Mouse (Mus musculus): ENCODE measurements around the gene Sprr1b.
A peak's percentile ranks its signal among the peaks of the same experiment; 100 is the strongest.
"Not testable (repeated sequence)": the region's sequence is repeated elsewhere in the genome, so short reads cannot be mapped to it uniquely, and the experiment has no call there.

Sprr1b gene

GRCm38 (mm10) chr3:92438689-92439088 is at the start of gene Sprr1b:
Gene Sprr1b (minus strand): TSS chr3:92438789.
- H3K9me3 ChIP-seq (ENCODE audit: low read length) = no peaks in the 10 kb centered on the region

GRCm38 (mm10) chr3:92486307-92486706 is 47.7 kb upstream of the Sprr1b start:
- no peaks in the 10 kb centered on the region; the same call in 1 of the 2 replicates for H3K9me3 ChIP-seq (ENCODE audit: low read length)

More at GRCm38 (mm10) chr3:92438689-92439088, at the start of gene Sprr1b:
- no peak for TF ChIP-seq NANOG (IDR thresholded peaks at IDR 0.05; ENCODE audit: borderline replicate concordance, low read length)
- TF ChIP-seq POU5F1 (IDR thresholded peaks at IDR 0.05; ENCODE audit: borderline replicate concordance, low read length) = no peak
- no peak for TF ChIP-seq CTCF (conservative IDR thresholded peaks at IDR 0.05; ENCODE audit: low read length)
- no peak within 1 kb of the TSS for H3K4me3 ChIP-seq (replicated peaks; ENCODE audit: low read length)
- H3K4me1 ChIP-seq (replicated peaks; ENCODE audit: low read depth, low read length) = no peaks in the 10 kb centered on the region
- no peaks in the 10 kb centered on the region for H3K36me3 ChIP-seq (ENCODE audit: insufficient read depth, low read length)
- H3K27me3 ChIP-seq (ENCODE audit: insufficient read depth, low read length) = no peaks in the 10 kb centered on the region

GRCm38 (mm10) chr3:92485863-92486262 is 47.3 kb upstream of the Sprr1b start, which contains the start of gene Sprr1a:
Gene Sprr1a (minus strand): TSS chr3:92485895.
- no peak for TF ChIP-seq NANOG (IDR thresholded peaks at IDR 0.05; ENCODE audit: borderline replicate concordance, low read length)
- no peak for TF ChIP-seq POU5F1 (IDR thresholded peaks at IDR 0.05; ENCODE audit: borderline replicate concordance, low read length)
- no peak for TF ChIP-seq CTCF (conservative IDR thresholded peaks at IDR 0.05; ENCODE audit: low read length)

More at GRCm38 (mm10) chr3:92486307-92486706, 47.7 kb upstream of the Sprr1b start:
- H3K4me1 ChIP-seq (replicated peaks; ENCODE audit: low read depth, low read length) = peaks cover 3% of the 10 kb centered on the region; the same call in 1 of the 2 replicates
- TF ChIP-seq NANOG (IDR thresholded peaks at IDR 0.05; ENCODE audit: borderline replicate concordance, low read length) = no peak
- no peak for TF ChIP-seq POU5F1 (IDR thresholded peaks at IDR 0.05; ENCODE audit: borderline replicate concordance, low read length)
- no peak for TF ChIP-seq CTCF (conservative IDR thresholded peaks at IDR 0.05; ENCODE audit: low read length)
- H3K36me3 ChIP-seq (ENCODE audit: insufficient read depth, low read length) = no peaks in the 10 kb centered on the region
- H3K27me3 ChIP-seq (ENCODE audit: insufficient read depth, low read length) = peaks cover 2% of the 10 kb centered on the region; the same call in 1 of the 2 replicates
- no peak overlapping the region for H3K4me3 ChIP-seq (replicated peaks; ENCODE audit: low read length)

DNA sequence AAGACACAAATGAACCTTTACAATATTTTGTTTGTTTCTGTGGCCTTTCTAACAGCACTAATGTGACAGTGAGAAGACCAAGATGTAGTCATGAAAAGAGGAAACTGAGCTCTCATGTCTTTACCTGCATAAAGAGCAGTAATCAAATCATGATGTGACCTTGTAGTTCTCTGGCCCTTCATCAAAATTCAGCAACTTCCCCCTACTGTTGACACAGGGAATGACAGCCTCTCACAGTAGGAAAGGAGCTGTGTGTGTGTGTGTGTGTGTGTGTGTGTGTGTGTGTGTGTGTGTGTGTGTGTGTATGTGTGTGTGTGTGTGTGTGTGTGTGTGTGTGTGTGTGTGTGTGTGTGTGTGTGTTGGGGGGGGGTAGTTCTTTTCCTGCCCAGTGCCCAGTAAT is 42.7 kb upstream of the Sprr1b start:
- not testable (repeated sequence) for H3K9me3 ChIP-seq (ENCODE audit: low read length); H3K4me3 ChIP-seq (replicated peaks; ENCODE audit: low read length); H3K27me3 ChIP-seq (ENCODE audit: insufficient read depth, low read length); H3K4me1 ChIP-seq (replicated peaks; ENCODE audit: low read depth, low read length); H3K36me3 ChIP-seq (ENCODE audit: insufficient read depth, low read length)
- TF ChIP-seq CTCF (conservative IDR thresholded peaks at IDR 0.05; ENCODE audit: low read length) = peak; percentile 31

More at GRCm38 (mm10) chr3:92485863-92486262, 47.3 kb upstream of the Sprr1b start, which contains the start of gene Sprr1a:
- Histone ChIP-seq H3K4me1 (replicated peaks; ENCODE audit: low read depth, low read length) (peaks cover 3% of the 10 kb centered on the region; the same call in 1 of the 2 replicates), H3K9me3 (ENCODE audit: low read length) (no peaks in the 10 kb centered on the region; the same call in 1 of the 2 replicates), H3K27me3 (ENCODE audit: insufficient read depth, low read length) (peaks cover 2% of the 10 kb centered on the region; the same call in 1 of the 2 replicates), H3K4me3 (replicated peaks; ENCODE audit: low read length) (no peak within 1 kb of the TSS), H3K36me3 (ENCODE audit: insufficient read depth, low read length) (no peaks in the 10 kb centered on the region)

GRCm38 (mm10) chr3:92470111-92470510 is 31.5 kb upstream of the Sprr1b start:
- Histone ChIP-seq H3K9me3 (ENCODE audit: low read length) (no peaks in the 10 kb centered on the region), H3K4me3 (replicated peaks; ENCODE audit: low read length) (no peak overlapping the region), H3K27me3 (ENCODE audit: insufficient read depth, low read length) (no peaks in the 10 kb centered on the region), H3K36me3 (ENCODE audit: insufficient read depth, low read length) (no peaks in the 10 kb centered on the region), H3K4me1 (replicated peaks; ENCODE audit: low read depth, low read length) (no peaks in the 10 kb centered on the region)
- TF ChIP-seq CTCF (conservative IDR thresholded peaks at IDR 0.05; ENCODE audit: low read length) = no peak
- no peak for TF ChIP-seq POU5F1 (IDR thresholded peaks at IDR 0.05; ENCODE audit: borderline replicate concordance, low read length)
- TF ChIP-seq NANOG (IDR thresholded peaks at IDR 0.05; ENCODE audit: borderline replicate concordance, low read length) = no peak

DNA sequence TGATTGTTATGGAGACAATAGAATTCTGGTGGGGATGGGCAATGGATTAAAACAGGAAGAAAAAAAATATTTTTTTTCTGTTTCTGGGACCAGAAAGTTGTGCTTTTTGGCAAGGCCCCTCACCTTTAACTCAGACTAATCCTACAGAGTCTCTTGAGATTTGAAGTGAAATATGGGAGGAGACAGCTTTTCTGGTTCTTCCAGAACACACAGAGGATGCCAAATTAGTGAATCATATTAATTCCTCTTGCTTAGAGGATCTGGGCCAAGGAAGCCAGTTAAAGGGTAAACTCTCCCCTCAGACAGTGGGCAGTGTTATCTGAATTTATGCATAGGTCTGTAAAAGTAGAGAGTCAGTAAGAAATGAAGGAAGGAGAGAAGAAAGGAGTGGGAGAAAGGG is 28.8 kb upstream of the Sprr1b start:
- no peak for TF ChIP-seq POU5F1 (IDR thresholded peaks at IDR 0.05; ENCODE audit: borderline replicate concordance, low read length)
- TF ChIP-seq NANOG (IDR thresholded peaks at IDR 0.05; ENCODE audit: borderline replicate concordance, low read length) = no peak
- no peak for TF ChIP-seq CTCF (conservative IDR thresholded peaks at IDR 0.05; ENCODE audit: low read length)

DNA sequence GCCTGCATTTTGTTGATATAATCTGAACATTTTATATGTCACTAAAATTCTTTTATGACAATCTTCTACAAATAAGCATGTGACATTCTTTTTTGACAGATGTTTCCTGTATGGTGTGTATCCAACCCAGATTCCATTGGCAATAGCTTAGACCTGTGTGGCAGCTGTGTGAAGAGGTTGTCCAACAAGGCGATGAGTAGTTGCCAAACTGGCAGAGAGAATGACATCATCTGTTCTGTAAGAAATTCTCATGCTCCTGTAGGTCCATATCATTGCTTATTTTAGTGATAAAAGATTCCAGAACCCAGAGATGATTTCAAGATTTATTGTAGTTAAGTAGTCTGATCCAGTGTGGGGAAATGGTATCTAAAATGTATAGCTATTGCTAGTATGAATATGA is 28.0 kb upstream of the Sprr1b start:
- Histone ChIP-seq H3K4me1 (replicated peaks; ENCODE audit: low read depth, low read length) (no peaks in the 10 kb centered on the region), H3K4me3 (replicated peaks; ENCODE audit: low read length) (no peak overlapping the region), H3K9me3 (ENCODE audit: low read length) (no peaks in the 10 kb centered on the region), H3K36me3 (ENCODE audit: insufficient read depth, low read length) (no peaks in the 10 kb centered on the region), H3K27me3 (ENCODE audit: insufficient read depth, low read length) (no peaks in the 10 kb centered on the region)
- TF ChIP-seq NANOG (IDR thresholded peaks at IDR 0.05; ENCODE audit: borderline replicate concordance, low read length) (no peak), CTCF (conservative IDR thresholded peaks at IDR 0.05; ENCODE audit: low read length) (no peak), POU5F1 (IDR thresholded peaks at IDR 0.05; ENCODE audit: borderline replicate concordance, low read length) (no peak)

More for the DNA sequence above, 28.8 kb upstream of the Sprr1b start:
- H3K4me1 ChIP-seq (replicated peaks; ENCODE audit: low read depth, low read length) = no peaks in the 10 kb centered on the region
- no peak overlapping the region for H3K4me3 ChIP-seq (replicated peaks; ENCODE audit: low read length)
- H3K36me3 ChIP-seq (ENCODE audit: insufficient read depth, low read length) = no peaks in the 10 kb centered on the region
- no peaks in the 10 kb centered on the region for H3K9me3 ChIP-seq (ENCODE audit: low read length)
- no peaks in the 10 kb centered on the region for H3K27me3 ChIP-seq (ENCODE audit: insufficient read depth, low read length)

DNA sequence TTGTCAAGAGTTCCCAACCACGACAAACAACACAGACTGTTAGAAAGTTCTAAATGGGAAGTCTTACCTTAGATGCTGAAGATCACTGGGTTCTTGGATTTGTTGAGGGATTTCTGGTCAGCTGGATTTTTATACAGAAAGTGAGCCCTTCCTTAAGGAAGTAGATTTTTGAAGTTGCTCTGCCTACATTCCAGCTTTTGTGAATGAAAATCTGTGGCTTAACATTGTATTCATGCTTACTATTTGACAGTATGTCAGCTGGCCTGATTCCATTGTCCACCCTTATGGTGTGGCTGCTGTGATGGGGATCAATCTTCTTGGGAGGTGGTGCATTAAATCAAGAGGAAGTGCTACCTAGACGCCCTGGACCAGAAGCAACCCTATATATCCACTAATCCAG is 20.0 kb upstream of the Sprr1b start, which contains the start of gene Sprr3:
Gene Sprr3 (minus strand): TSS at position 101 of the 400 bp plus-strand sequence.
- TF ChIP-seq POU5F1 (IDR thresholded peaks at IDR 0.05; ENCODE audit: borderline replicate concordance, low read length) (no peak), CTCF (conservative IDR thresholded peaks at IDR 0.05; ENCODE audit: low read length) (no peak), NANOG (IDR thresholded peaks at IDR 0.05; ENCODE audit: borderline replicate concordance, low read length) (no peak)
- H3K9me3 ChIP-seq (ENCODE audit: low read length) = no peaks in the 10 kb centered on the region
- no peak within 1 kb of the TSS for H3K4me3 ChIP-seq (replicated peaks; ENCODE audit: low read length)
- no peaks in the 10 kb centered on the region for H3K4me1 ChIP-seq (replicated peaks; ENCODE audit: low read depth, low read length)
- H3K36me3 ChIP-seq (ENCODE audit: insufficient read depth, low read length) = no peaks in the 10 kb centered on the region
- H3K27me3 ChIP-seq (ENCODE audit: insufficient read depth, low read length) = no peaks in the 10 kb centered on the region

DNA sequence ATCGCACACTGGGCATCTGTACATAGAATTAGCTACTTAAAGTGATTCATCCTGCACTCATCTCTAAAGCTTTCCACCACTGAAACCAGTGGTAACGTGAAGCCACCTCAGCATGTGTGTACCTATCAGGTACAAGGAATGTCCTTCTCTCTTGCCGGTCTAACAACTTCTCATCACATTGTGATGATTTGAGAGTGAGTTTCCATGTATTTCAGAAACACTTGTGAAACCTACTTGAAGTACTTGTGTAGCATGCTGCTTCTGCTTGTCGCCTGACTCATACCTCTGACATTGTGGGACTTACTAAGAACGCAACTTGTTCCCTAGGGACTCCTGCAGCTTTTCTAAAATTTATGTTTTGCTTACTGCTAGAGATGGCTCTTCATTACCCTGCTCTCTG is 16.6 kb upstream of the Sprr1b start:
- Histone ChIP-seq H3K4me1 (replicated peaks; ENCODE audit: low read depth, low read length) (no peaks in the 10 kb centered on the region), H3K27me3 (ENCODE audit: insufficient read depth, low read length) (no peaks in the 10 kb centered on the region), H3K36me3 (ENCODE audit: insufficient read depth, low read length) (no peaks in the 10 kb centered on the region), H3K9me3 (ENCODE audit: low read length) (no peaks in the 10 kb centered on the region), H3K4me3 (replicated peaks; ENCODE audit: low read length) (no peak overlapping the region)
- TF ChIP-seq CTCF (conservative IDR thresholded peaks at IDR 0.05; ENCODE audit: low read length) (no peak), POU5F1 (IDR thresholded peaks at IDR 0.05; ENCODE audit: borderline replicate concordance, low read length) (no peak), NANOG (IDR thresholded peaks at IDR 0.05; ENCODE audit: borderline replicate concordance, low read length) (no peak)

All from E14TG2a.4 (cell line).